Mouse (Mus musculus) kidney, embryonic 14.5 days (tissue): Measurements from ENCODE around the gene Cyp2d10. TPM values are rescaled to one million over a fixed set of nuclear protein-coding genes. Genes with fewer than 3 reads are reported as not detected.
A peak's percentile ranks its signal among the peaks of the same experiment; 100 is the strongest.
"Not testable (repeated sequence)": the region's sequence is repeated elsewhere in the genome, so short reads cannot be mapped to it uniquely, and the experiment has no call there.

Experiments used
- ATAC-seq: fragments of 200-750 bp; cut with Nextera tagmentation; 2 replicates; pipeline ENCODE4 v1.8.0; 2017; ENCODE audit warnings: moderate number of reproducible peaks, mild to moderate bottlenecking, moderate TSS enrichment, moderate library complexity; ENCODE audit not compliant: low FRiP score, low TSS enrichment
- H3K27ac ChIP-seq: fragments of 300-500 bp; sonication (generic); 2 replicates; pipeline ENCODE4 v1.5.1; 2014; ENCODE audit warnings: low read depth, mild to moderate bottlenecking, low read length, moderate library complexity, mixed read lengths
- H3K27me3 ChIP-seq: fragments of 300-500 bp; sonication (generic); 2 replicates; pipeline ENCODE4 v1.6.1; 2014; ENCODE audit warnings: mild to moderate bottlenecking, low read length; ENCODE audit not compliant: control insufficient read depth, insufficient read depth
- H3K36me3 ChIP-seq: fragments of 300-500 bp; sonication (generic); 2 replicates; pipeline ENCODE4 v1.6.1; 2014; ENCODE audit warnings: low read length, mixed read lengths; ENCODE audit not compliant: control insufficient read depth, insufficient read depth
- H3K4me1 ChIP-seq: fragments of 300-500 bp; sonication (generic); 2 replicates; pipeline ENCODE4 v1.6.1; 2014; ENCODE audit warnings: low read length, mixed read lengths; ENCODE audit not compliant: control insufficient read depth, insufficient read depth
- H3K4me2 ChIP-seq: fragments of 300-500 bp; sonication (generic); replicated peaks from 2 replicates; pipeline ENCODE4 v1.6.1; 2014; ENCODE audit warnings: low read depth, mild to moderate bottlenecking, low read length
- H3K4me3 ChIP-seq: fragments of 300-500 bp; sonication (generic); 2 replicates; pipeline ENCODE4 v1.5.1; 2014; ENCODE audit warnings: mild to moderate bottlenecking, low read length
- H3K9ac ChIP-seq: fragments of 300-500 bp; sonication (generic); 2 replicates; pipeline ENCODE4 v1.6.1; 2014; ENCODE audit warnings: low read depth, mild to moderate bottlenecking, low read length, moderate library complexity
- H3K9me3 ChIP-seq: fragments of 300-500 bp; sonication (generic); 2 replicates; pipeline ENCODE4 v1.6.1; 2016; ENCODE audit warnings: low read length; ENCODE audit not compliant: control insufficient read depth
- WGBS: fragments of 180-500 bp; shearing (Covaris S2); extraction: QIAGEN DNeasy Blood & Tissue Kit; methylation state at CpG from one replicate; pipeline ENCODE4 v1.1.7; 2014; 5-methylcytosine and 5-hydroxymethylcytosine counted together
- polyA plus RNA-seq: library from polyadenylated mRNA; unstranded; fragments of >200 nt; fragmentation: Nextera tagmentation; extraction: Ambion mirVana; gene quantifications from 2 replicates; pipeline ENCODE4 v1.2.1, GENCODE M21; 2014

The Cyp2d10 gene
- polyA plus RNA-seq, 1 experiment from 2014 or later, result not detected

DNA sequence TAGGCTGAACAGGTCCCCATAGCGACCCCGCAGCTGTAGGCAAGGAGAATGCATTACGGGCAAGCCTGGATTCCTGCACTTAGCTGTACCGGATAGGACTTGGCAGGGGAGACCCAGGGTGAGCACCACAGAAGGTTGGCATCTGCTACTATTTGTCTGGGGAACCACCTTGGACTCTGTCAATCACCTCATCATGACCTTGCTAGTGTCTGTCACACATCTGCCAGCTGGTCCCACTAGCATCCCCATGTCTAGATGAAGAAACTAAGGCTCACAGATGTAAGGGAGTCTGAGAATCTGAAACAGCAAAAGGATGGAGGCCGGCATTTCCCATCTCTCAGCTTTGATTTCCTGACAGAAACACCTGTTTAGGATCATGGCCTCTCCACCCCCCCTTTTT, 32.6 kb downstream of the Cyp2d10 start:
- Histone ChIP-seq H3K9me3 (no peaks in the 10 kb centered on the region), H3K36me3 (no peaks in the 10 kb centered on the region), H3K4me1 (peaks cover 3% of the 10 kb centered on the region; the same call in 1 of the 2 replicates), H3K27me3 (no peaks in the 10 kb centered on the region), H3K4me2 (no peak overlapping the region), H3K27ac (no peak overlapping the region), H3K9ac (no peak overlapping the region), H3K4me3 (no peak overlapping the region)
- WGBS, result 83% methylated on average over 5 of the region's 5 CpGs
- no peak for ATAC-seq

DNA sequence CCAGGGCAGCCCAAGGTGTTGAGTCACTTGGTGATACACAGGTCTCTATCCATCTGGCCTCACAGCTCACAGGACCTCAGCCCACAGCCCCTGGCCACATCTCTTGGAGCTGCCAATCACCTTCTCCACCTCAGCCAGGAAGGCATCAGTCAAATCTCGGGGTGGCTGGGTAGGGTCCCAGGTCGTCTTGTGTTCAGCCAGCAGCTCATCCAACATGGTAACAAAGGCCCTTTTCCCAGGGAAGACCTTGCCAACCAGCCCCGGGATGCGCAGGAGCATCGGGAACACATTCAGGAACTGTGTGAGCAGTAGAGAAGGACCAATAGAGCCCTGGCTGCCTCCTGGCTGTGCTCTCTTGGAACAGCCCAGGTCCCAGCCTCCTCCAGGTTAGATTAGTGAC, 34.0 kb downstream of the Cyp2d10 start:
- Histone ChIP-seq H3K27me3 (no peaks in the 10 kb centered on the region), H3K4me3 (no peak overlapping the region), H3K9me3 (no peaks in the 10 kb centered on the region), H3K36me3 (no peaks in the 10 kb centered on the region), H3K9ac (no peak overlapping the region), H3K27ac (no peak overlapping the region), H3K4me2 (no peak overlapping the region), H3K4me1 (no peaks in the 10 kb centered on the region)
- WGBS, result 91% methylated on average over 5 of the region's 5 CpGs
- no peak for ATAC-seq

DNA sequence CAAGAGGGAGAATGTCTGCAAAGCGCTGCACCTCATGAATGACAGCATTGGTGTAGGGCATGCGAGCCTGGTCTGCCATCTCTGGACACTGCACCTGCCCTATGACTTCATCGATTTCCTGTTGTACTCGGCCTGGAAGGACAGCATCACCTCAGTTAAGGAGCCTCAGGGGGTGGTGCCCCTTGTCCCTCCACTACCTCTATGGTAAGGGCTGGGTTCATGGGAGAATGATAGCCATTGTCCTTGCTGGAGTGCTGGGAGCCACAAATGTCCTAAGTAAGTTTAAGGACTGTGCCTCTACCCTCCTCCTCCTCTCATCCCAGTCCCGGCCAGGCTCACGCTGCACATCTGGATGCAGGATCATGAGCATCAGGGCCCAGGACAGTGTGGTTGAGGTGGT, 34.5 kb downstream of the Cyp2d10 start:
- no peak overlapping the region for H3K4me3 ChIP-seq
- no peaks in the 10 kb centered on the region for H3K36me3 ChIP-seq
- H3K27ac ChIP-seq, result no peak overlapping the region
- WGBS, result 90% methylated on average over 6 of the region's 6 CpGs
- H3K27me3 ChIP-seq, result no peaks in the 10 kb centered on the region
- H3K9ac ChIP-seq, result no peak overlapping the region
- no peak overlapping the region for H3K4me2 ChIP-seq
- no peaks in the 10 kb centered on the region for H3K9me3 ChIP-seq
- no peak for ATAC-seq
- H3K4me1 ChIP-seq, result no peaks in the 10 kb centered on the region

DNA sequence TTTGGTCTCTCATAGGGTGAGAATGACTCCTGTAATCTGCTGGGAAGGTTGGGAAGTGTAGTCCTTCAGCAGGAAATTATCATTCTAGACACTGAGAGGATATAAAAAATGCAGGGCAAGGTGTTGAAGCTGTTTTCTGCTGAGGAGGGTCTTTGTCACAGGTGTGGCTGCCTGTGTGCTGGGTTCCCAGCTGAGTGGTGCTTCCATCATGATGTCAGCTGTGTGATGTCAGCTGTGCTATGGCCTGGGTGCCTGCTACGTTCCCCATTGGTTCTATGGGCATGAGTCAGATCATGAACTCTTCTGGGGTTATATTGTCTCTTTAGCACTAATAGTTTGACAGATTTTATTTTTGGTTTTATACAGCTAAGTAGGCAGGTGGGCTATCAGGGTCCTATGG, 38.1 kb downstream of the Cyp2d10 start:
- Histone ChIP-seq H3K36me3 (no peaks in the 10 kb centered on the region), H3K4me2 (no peak overlapping the region), H3K9ac (no peak overlapping the region), H3K9me3 (no peaks in the 10 kb centered on the region), H3K27ac (no peak overlapping the region), H3K4me1 (no peaks in the 10 kb centered on the region), H3K27me3 (no peaks in the 10 kb centered on the region), H3K4me3 (no peak overlapping the region)
- 85% methylated on average over 1 of the region's 1 CpGs for WGBS
- ATAC-seq, result no peak

DNA sequence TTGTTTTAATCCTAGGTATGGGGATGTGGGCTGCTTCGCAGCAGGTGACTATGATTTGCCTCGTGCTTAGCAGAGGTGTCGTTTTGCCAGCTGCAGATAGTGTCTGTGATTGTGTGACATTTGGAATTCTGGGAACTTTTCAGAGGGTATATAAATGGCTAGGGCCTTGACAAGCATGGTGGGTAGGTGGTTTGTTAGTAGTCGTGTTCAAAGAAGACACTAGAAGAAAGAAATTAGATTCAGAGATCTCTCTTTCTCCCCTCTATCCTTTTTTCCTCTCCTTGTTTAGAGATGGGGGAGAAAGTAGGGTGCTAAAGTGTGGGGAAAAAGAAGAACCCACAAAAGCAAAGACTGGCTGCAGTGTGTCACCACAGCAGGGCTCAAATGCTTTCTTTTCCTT, 38.8 kb downstream of the Cyp2d10 start:
- no peaks in the 10 kb centered on the region for H3K4me1 ChIP-seq
- no peak overlapping the region for H3K27ac ChIP-seq
- H3K9ac ChIP-seq, result no peak overlapping the region
- no peaks in the 10 kb centered on the region for H3K27me3 ChIP-seq
- no peak for ATAC-seq
- 90% methylated on average over 4 of the region's 4 CpGs for WGBS
- no peak overlapping the region for H3K4me3 ChIP-seq
- H3K9me3 ChIP-seq, result no peaks in the 10 kb centered on the region
- no peaks in the 10 kb centered on the region for H3K36me3 ChIP-seq
- H3K4me2 ChIP-seq, result no peak overlapping the region

DNA sequence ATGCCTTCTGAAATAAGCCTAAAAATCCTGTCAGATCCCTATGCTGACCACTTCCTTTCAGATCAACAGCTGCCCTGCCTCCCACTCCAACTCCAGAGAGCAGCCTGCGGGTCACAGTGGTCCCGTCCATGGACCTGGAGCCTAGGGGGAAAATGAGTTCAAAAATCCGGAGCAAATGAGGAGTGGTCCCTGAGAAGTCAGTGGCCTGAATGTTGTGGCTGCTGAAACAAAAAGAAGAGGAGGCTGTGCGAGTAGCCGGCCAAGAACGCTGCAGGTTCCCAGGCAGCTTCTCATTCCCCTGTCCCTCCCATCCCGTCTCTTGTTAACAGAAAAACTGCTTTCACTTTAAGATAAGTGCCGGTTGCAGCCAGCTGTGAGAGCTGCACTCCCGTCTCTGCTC, 42.4 kb downstream of the Cyp2d10 start:
- not testable (repeated sequence) for H3K9me3 ChIP-seq, H3K9ac ChIP-seq, ATAC-seq, H3K27me3 ChIP-seq, H3K36me3 ChIP-seq, H3K27ac ChIP-seq, H3K4me2 ChIP-seq, H3K4me3 ChIP-seq, H3K4me1 ChIP-seq
- 14% methylated on average over 6 of the region's 9 CpGs for WGBS

DNA sequence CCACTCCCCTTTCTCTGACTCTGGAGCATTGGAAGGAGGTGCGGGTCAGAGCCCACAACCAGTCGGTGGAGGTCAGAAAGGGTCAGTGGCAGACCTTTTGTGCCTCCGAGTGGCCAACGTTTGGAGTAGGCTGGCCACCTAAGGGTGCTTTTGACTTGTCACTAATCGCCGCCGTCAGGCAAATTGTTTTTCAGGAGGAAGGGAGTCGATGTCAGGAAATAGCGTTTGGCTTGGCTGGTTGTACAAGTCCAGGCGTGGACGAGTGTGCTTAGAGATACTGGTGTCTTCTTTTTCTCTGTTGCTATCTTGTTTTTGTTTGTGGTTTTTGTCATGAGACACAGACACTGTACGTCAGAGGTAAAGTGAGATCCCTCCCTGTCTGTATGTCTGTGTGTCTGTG, 43.2 kb downstream of the Cyp2d10 start:
- H3K4me1 ChIP-seq, H3K36me3 ChIP-seq, H3K9ac ChIP-seq, ATAC-seq, H3K9me3 ChIP-seq, H3K4me2 ChIP-seq, H3K27ac ChIP-seq, H3K4me3 ChIP-seq, H3K27me3 ChIP-seq: not testable (repeated sequence)
- WGBS, result 71% methylated on average over 7 of the region's 12 CpGs

DNA sequence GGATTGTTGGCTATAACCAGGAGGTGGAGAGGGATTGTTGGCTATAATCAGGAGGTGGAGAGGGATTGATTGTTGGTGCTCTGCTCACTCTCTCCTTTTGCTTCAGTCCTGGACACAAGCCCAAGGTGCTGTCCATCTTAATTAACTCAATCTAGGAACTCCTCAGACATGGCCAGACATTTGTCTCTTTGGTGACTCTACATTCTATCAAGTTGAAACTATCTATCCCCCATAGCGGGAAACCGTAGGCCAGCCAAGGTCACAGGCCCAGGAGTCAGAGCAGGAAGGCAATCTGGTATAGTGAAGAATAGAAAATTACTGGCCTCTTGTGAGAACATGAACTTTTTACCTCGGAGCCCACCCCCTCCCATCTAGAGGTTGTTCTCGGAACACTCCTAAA, 44.8 kb downstream of the Cyp2d10 start:
- Histone ChIP-seq H3K4me1 (0 out of 2 replicates have a peak, but pooled peaks cover 5% of the 10 kb centered on the region), H3K9me3 (no peaks in the 10 kb centered on the region), H3K27me3 (no peaks in the 10 kb centered on the region), H3K27ac (no peak overlapping the region), H3K4me3 (no peak overlapping the region), H3K4me2 (no peak overlapping the region), H3K36me3 (no peaks in the 10 kb centered on the region), H3K9ac (no peak overlapping the region)
- WGBS, result 66% methylated on average over 3 of the region's 4 CpGs
- 0 out of 2 replicates have a peak, but pooled peaks have one; percentile 32 for ATAC-seq

DNA sequence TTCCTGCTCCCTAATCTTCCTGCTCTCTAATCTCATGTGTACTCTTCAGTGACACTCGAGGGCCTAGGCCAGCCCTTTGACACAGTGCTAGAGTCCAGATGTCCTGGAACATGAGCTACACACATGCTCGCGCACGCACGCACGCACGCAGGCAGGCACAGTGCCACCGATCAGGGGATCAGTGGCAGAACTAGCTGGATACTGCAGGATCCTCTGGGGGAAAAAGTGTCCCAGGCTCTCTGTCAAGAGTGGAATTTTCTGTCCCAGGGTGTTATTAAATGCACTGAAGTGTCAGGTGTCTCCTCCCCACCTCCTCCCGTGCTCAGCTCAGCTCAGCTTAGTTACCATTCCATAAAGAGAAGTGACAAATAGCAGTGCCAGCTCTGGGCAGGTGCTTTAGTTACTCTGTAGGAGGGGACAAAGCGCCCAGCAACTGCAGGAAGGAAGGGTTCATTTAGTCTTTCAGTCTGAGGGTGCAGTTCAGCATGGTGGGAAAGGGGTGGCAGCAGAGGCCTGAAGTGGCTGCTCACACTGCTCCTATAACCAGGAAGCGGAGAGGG, 45.5 kb downstream of the Cyp2d10 start:
- WGBS, result 67% methylated on average over 11 of the region's 11 CpGs
- Histone ChIP-seq H3K9ac (no peak overlapping the region), H3K27ac (peak overlapping the region; percentile 30; the same call in 1 of the 2 replicates), H3K27me3 (no peaks in the 10 kb centered on the region), H3K4me2 (no peak overlapping the region), H3K4me3 (no peak overlapping the region), H3K4me1 (0 out of 2 replicates have a peak, but pooled peaks cover 5% of the 10 kb centered on the region), H3K36me3 (no peaks in the 10 kb centered on the region), H3K9me3 (no peaks in the 10 kb centered on the region)
- peak; percentile 66 for ATAC-seq
